Mouse (Mus musculus) liver, adult 2 months (tissue): ENCODE results near the gene Scoc. TPM values are rescaled to one million over a fixed set of nuclear protein-coding genes. Genes with fewer than 3 reads are reported as not detected.
A peak's percentile ranks its signal among the peaks of the same experiment; 100 is the strongest.

Experiments used
- DNase-seq: peaks from one replicate; pipeline ENCODE4 v3.0.0-alpha.2; 2011; ENCODE audit warnings: low read depth, low spot score; ENCODE audit errors: extremely low read depth
- H3K27ac ChIP-seq: fragments of 200-500 bp; replicated peaks from 2 replicates; pipeline ENCODE4 v1.5.1; 2012; ENCODE audit warnings: low read depth, mild to moderate bottlenecking, control low read depth, inconsistent platforms, low read length; ENCODE audit not compliant: insufficient read depth
- H3K27me3 ChIP-seq: fragments of 200-500 bp; 2 replicates; pipeline ENCODE4 v1.6.1; 2012; ENCODE audit warnings: mild to moderate bottlenecking, moderate library complexity, low read length, inconsistent platforms; ENCODE audit not compliant: control insufficient read depth, insufficient read depth
- H3K36me3 ChIP-seq: fragments of 200-500 bp; 2 replicates; pipeline ENCODE4 v1.6.1; 2012; ENCODE audit warnings: low read length, inconsistent platforms; ENCODE audit not compliant: control insufficient read depth, insufficient read depth
- H3K4me1 ChIP-seq: fragments of 200-500 bp; 2 replicates; pipeline ENCODE4 v1.6.1; 2011; ENCODE audit warnings: low read length; ENCODE audit not compliant: control insufficient read depth, insufficient read depth
- H3K4me3 ChIP-seq: fragments of 200-500 bp; 2 replicates; pipeline ENCODE4 v1.5.1; 2011; ENCODE audit warnings: low read depth, mild to moderate bottlenecking, control low read depth, low read length, moderate library complexity; ENCODE audit not compliant: insufficient read depth
- H3K79me2 ChIP-seq: fragments of 200-500 bp; 2 replicates; pipeline ENCODE4 v1.6.1; 2012; ENCODE audit warnings: inconsistent platforms, mild to moderate bottlenecking, low read length, moderate library complexity; ENCODE audit not compliant: control insufficient read depth, insufficient read depth
- H3K9ac ChIP-seq: fragments of 200-500 bp; 2 replicates; pipeline ENCODE4 v1.6.1; 2012; ENCODE audit warnings: low read depth, mild to moderate bottlenecking, control low read depth, inconsistent platforms, low read length
- CTCF ChIP-seq: fragments of 200-500 bp; IDR thresholded peaks from 2 replicates; pipeline ENCODE4 v1.5.1; 2011; ENCODE audit warnings: low read depth, low read length, control low read depth
- POLR2A ChIP-seq: fragments of 200-500 bp; IDR thresholded peaks from 2 replicates; pipeline ENCODE4 v1.6.1; 2011; ENCODE audit warnings: low read length, control low read depth; ENCODE audit not compliant: insufficient read depth; ENCODE audit errors: extremely low read depth
- whole genome bisulfite sequencing: fragments of 180-500 bp; shearing (Covaris S2); methylation state at CpG from one replicate; pipeline ENCODE4 v1.1.7; 2018; 5-methylcytosine and 5-hydroxymethylcytosine counted together
- polyA plus RNA-seq: library from polyadenylated mRNA; depleted of rRNA; stranded (reverse); fragments of >200 nt; gene quantifications from 2 replicates; pipeline ENCODE4 v1.2.3, GENCODE M21; 2012
- total RNA-seq: library from RNA; depleted of rRNA; stranded (reverse); fragments of >200 nt; gene quantifications from 2 replicates; pipeline ENCODE4 v1.2.3, GENCODE M21; 2014

Gene Scoc
- total and polyA plus RNA-seq, 2 experiments = 3.5 to 9.3 TPM

DNA sequence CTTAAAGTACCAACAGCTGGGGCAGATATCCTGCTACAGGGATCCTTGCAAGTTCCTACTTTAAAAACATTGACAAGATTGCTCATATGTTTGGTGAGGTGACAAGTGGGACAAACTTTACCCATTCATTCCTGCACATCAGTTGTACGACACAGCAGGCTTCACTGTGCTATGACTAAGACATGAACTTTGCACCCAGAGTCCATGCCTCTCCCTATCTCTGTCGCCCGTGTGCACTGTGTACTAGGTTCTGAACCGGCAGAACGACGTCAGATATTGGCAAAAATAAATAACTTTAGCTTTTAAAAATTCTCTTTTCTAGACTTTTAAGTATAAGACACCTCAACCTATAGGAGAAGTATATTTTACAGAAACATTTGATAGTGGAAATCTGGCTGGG lies 61.5 kb downstream of the Scoc start:
- Histone ChIP-seq H3K4me1 (no peaks in the 10 kb centered on the region), H3K79me2 (no peaks in the 10 kb centered on the region), H3K27ac (no peak overlapping the region), H3K4me3 (no peak overlapping the region), H3K27me3 (no peaks in the 10 kb centered on the region), H3K9ac (no peak overlapping the region), H3K36me3 (no peaks in the 10 kb centered on the region)
- WGBS = 16% methylated on average over 6 of the region's 6 CpGs
- peak; percentile 18 for DNase-seq
- TF ChIP-seq CTCF (no peak), POLR2A (no peak)

DNA sequence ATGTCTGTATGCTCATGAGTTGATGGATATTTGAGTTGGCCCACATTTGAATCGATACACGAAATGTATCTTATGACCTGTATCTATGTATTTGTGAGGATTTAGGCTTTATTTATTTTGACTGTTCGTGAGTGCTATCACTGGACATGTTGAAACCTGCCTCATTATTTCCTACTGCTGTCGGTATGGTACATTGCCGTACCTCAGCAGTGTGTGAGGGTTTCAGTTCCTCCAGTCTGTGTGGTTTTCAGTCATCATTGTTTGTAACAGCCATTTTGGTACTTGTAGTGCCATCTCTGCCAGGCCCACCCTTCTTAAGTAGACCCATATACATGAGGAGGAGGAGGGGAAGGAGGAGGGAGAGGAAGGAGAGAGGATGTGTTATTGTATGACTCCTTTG lies 63.9 kb downstream of the Scoc start:
- 88% methylated on average over 5 of the region's 5 CpGs for WGBS
- Histone ChIP-seq H3K27me3 (peaks cover 8% of the 10 kb centered on the region; the same call in 1 of the 2 replicates), H3K4me3 (no peak overlapping the region), H3K4me1 (no peaks in the 10 kb centered on the region), H3K79me2 (no peaks in the 10 kb centered on the region), H3K27ac (no peak overlapping the region), H3K9ac (no peak overlapping the region), H3K36me3 (no peaks in the 10 kb centered on the region)
- DNase-seq = no peak
- TF ChIP-seq POLR2A (no peak), CTCF (no peak)

DNA sequence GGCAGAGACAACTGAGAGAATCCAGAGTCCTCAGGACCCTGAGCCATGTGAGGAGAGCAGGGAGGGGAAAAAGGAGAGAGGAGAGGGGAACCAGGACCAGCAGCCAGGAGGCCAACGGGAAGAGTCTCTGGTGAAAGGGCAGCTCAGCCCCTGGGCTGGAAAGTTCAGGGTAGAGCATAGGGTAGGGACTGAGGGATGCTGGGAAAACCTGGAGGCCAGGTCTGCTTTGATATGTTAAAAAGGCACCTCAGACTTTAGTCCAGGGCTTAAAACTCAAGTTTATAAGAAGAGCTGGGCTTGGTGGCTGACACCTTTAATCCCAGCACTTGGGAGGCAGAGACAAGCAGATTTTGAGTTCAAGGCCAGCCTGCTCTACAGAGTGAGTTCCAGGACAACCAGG lies 65.7 kb downstream of the Scoc start:
- WGBS = 87% methylated on average over 1 of the region's 1 CpGs
- H3K27ac ChIP-seq = no peak overlapping the region
- H3K36me3 ChIP-seq = no peaks in the 10 kb centered on the region
- H3K4me3 ChIP-seq = no peak overlapping the region
- TF ChIP-seq CTCF (no peak), POLR2A (no peak)
- H3K9ac ChIP-seq = no peak overlapping the region
- no peaks in the 10 kb centered on the region for H3K4me1 ChIP-seq
- H3K79me2 ChIP-seq = no peaks in the 10 kb centered on the region
- DNase-seq = no peak
- peaks cover 8% of the 10 kb centered on the region; the same call in 1 of the 2 replicates for H3K27me3 ChIP-seq

DNA sequence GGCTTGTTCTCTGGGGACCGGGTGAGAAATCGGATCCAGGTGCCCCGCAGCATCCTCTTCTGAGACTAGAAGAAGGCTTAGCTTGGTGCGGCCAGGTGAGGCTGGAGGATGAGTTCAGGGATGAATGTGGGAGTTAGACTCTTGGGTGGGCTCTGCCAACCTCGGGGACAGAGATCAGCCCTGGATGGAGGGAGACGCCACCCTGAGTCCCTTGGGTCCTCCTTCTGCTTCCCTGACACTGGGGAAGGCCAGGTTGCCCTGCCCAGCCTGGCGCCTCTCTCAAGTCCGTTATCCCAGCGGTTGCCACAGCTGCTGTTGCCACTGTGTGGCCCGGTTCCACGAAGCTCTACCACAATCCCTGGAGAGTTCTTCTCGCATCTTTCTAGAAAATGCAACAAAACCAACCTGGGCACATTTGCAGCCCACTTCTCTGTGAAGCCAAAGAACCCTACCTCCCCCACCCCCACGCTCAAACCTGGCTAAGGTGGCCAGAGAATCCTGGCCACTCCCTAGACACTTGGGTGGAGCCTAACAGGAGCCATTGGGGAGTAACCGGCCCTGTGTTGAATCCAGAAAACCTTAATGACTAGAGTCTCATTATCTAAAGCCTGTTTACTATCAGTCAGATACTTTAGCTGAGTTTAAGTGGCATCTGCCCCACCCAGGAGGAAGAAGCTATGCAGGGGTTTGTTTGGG lies 68.0 kb downstream of the Scoc start:
- H3K4me3 ChIP-seq = no peak overlapping the region
- no peaks in the 10 kb centered on the region for H3K36me3 ChIP-seq
- H3K9ac ChIP-seq = no peak overlapping the region
- no peak for TF ChIP-seq POLR2A
- TF ChIP-seq CTCF = no peak
- no peaks in the 10 kb centered on the region for H3K4me1 ChIP-seq
- 17% methylated on average over 14 of the region's 14 CpGs for WGBS
- peaks cover 8% of the 10 kb centered on the region; the same call in 1 of the 2 replicates for H3K27me3 ChIP-seq
- no peak overlapping the region for H3K27ac ChIP-seq
- H3K79me2 ChIP-seq = no peaks in the 10 kb centered on the region
- no peak for DNase-seq

DNA sequence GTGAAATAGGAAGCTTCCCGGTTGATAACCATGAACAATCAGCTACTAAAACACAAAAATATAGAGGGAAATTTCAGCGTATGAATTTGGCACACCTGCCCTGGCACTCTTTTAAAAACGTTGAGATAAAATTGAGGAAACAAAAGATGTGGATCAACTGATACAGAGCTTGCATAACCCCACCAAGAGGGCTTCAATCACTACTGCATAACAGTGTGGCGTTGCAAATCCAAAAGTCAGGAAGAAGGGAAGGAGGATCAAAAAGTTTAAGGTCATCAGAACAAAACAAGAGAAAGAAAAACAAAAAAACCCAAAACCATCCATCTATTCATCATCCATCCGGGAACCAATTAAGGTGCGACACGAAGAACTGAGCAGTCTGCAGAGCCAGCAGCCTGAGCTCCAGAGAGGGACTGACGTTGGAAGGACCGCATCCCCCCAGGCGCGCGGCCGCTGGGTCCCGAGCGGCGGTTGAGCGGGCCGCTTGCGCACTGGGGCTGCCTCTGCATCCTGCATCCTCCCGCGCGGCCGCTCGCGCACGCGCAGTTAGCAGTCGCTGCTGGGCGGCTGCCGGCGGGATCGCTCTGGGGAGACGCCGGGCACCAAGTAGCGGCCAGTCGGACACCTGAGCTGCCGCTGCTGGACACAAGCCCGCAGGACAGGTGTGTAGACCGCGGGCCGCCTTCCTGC lies 68.7 kb downstream of the Scoc start, which contains the start of gene Clgn:
Clgn (plus strand) TSS at position 552 of the 690 bp plus-strand sequence.
- Histone ChIP-seq H3K36me3 (no peaks in the 10 kb centered on the region), H3K27me3 (peaks cover 8% of the 10 kb centered on the region; the same call in 1 of the 2 replicates), H3K79me2 (no peaks in the 10 kb centered on the region), H3K4me3 (no peak within 1 kb of the TSS), H3K9ac (no peak within 1 kb of the TSS), H3K4me1 (no peaks in the 10 kb centered on the region), H3K27ac (no peak within 1 kb of the TSS)
- WGBS = 7% methylated on average over 41 of the region's 41 CpGs
- no peak for DNase-seq
- TF ChIP-seq CTCF = no peak
- no peak for TF ChIP-seq POLR2A

DNA sequence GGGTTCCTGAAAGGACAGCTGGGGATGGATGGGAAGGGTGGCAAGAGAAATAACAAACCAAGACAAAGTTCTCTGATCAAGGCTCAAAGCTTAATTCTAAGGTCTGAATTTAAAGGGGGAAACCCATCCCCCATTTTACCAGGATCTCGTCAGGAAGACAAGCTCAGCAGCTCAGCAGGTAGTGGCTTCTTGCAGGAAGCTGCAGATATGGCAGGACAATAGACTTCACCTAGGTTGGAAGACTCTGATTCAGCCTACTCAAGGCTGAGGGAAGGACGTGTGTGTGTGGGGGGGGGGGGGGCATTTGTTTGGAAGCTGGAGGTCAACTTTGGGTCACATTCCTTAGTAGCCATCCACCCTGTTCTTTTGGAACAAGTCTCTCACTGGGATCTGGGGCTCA lies 75.3 kb downstream of the Scoc start:
- H3K9ac ChIP-seq = no peak overlapping the region
- no peaks in the 10 kb centered on the region for H3K27me3 ChIP-seq
- H3K4me1 ChIP-seq = no peaks in the 10 kb centered on the region
- no peak overlapping the region for H3K27ac ChIP-seq
- H3K4me3 ChIP-seq = no peak overlapping the region
- TF ChIP-seq CTCF = no peak
- TF ChIP-seq POLR2A = no peak
- H3K79me2 ChIP-seq = no peaks in the 10 kb centered on the region
- no peaks in the 10 kb centered on the region for H3K36me3 ChIP-seq
- WGBS = 27% methylated on average over 2 of the region's 2 CpGs
- no peak for DNase-seq
